In the genomic region with DNA sequence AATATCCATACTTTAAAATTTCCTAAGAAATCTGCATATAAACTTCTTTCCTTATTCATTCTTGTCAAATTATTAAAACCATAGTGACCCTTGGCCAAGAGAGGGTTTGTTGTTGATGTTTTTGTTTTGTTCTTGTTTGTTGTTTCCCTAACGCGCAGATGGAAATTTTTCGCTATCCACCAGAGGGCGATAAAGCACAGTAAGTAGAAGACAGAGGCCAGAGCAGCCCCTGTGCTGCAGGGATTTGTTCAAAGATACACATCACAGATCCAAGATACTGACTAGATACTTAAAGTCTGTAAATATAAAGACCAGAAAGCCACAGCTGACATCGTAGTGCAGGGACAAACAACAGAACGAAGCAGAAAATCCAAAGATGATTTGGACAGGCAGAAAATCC, we compare ENCODE assay signal across 9 mouse cellular contexts. TPM values are rescaled to one million over a fixed set of nuclear protein-coding genes. Genes with fewer than 3 reads are reported as not detected.
DNase-seq lines count a peak whose midpoint lies in the region; ATAC-seq and TF ChIP-seq lines count a peak whose summit lies in the region.
"Had no signal": no experiment of that assay in that cellular context is flagged by ENCODE, and none has a peak within 500 bp of the region (broad histone marks: within the 10 kb centered on the region; RNA-seq: fewer than 3 reads in every experiment).

No protein-coding gene starts in this region.

- TF ChIP-seq CTCF in lung, embryonic 14.5 days (IDR thresholded peaks at IDR 0.05; ENCODE audit: low read depth), result peak; percentile 76
- TF ChIP-seq CTCF in lung, adult 2 months (IDR thresholded peaks at IDR 0.05; ENCODE audit: insufficient read depth, low read length), result no peak
- 0 out of 2 replicates have a peak, but pooled peaks have one; percentile 21 for TF ChIP-seq CTCF in bone marrow macrophage, adult 2 months (IDR thresholded peaks at IDR 0.05; ENCODE audit: low read depth, low read length)

- no peak overlapping the region for H3K27ac ChIP-seq in lung, embryonic 14.5 days (ENCODE audit: low read depth)
- no peak overlapping the region for H3K27ac ChIP-seq in bone marrow macrophage, adult 2 months (ENCODE audit: insufficient read depth, low read depth, low read length)
- no peak overlapping the region for H3K27ac ChIP-seq in forebrain, embryonic 16.5 days (ENCODE audit: low read length)
- H3K27ac ChIP-seq in limb, embryonic 14.5 days (replicated peaks; ENCODE audit: low read depth, low read length), result no peak overlapping the region

- H3K9me3 ChIP-seq in lung, embryonic 14.5 days (ENCODE audit: low read depth, low read length), result no peaks in the 10 kb centered on the region
- no peaks in the 10 kb centered on the region for H3K9me3 ChIP-seq in forebrain, embryonic 16.5 days (ENCODE audit: control insufficient read depth, low read length)
- H3K9me3 ChIP-seq in limb, embryonic 14.5 days (ENCODE audit: control insufficient read depth, low read length), result no peaks in the 10 kb centered on the region

- no peaks in the 10 kb centered on the region for H3K27me3 ChIP-seq in lung, embryonic 14.5 days (ENCODE audit: insufficient read depth, low read length)
- H3K27me3 ChIP-seq in forebrain, embryonic 16.5 days (replicated peaks; ENCODE audit: control insufficient read depth, insufficient read depth, low read length), result no peaks in the 10 kb centered on the region
- H3K27me3 ChIP-seq in limb, embryonic 14.5 days (ENCODE audit: control insufficient read depth, insufficient read depth, low read length), result no peaks in the 10 kb centered on the region

- no peak overlapping the region for H3K9ac ChIP-seq in lung, embryonic 14.5 days
- no peak overlapping the region for H3K9ac ChIP-seq in forebrain, embryonic 16.5 days (replicated peaks; ENCODE audit: low read depth, low read length)
- H3K9ac ChIP-seq in limb, embryonic 14.5 days (ENCODE audit: low read depth, low read length, severe bottlenecking), result no peak overlapping the region

- no peak overlapping the region for H3K4me3 ChIP-seq in lung, embryonic 14.5 days (ENCODE audit: low read depth, low read length)
- no peak overlapping the region for H3K4me3 ChIP-seq in lung, adult 2 months (replicated peaks; ENCODE audit: extremely low read depth, low read depth, low read length)
- no peak overlapping the region for H3K4me3 ChIP-seq in bone marrow macrophage, adult 2 months (ENCODE audit: insufficient read depth, low read length)
- H3K4me3 ChIP-seq in forebrain, embryonic 16.5 days (replicated peaks; ENCODE audit: low read length), result no peak overlapping the region
- no peak overlapping the region for H3K4me3 ChIP-seq in limb, embryonic 14.5 days (replicated peaks; ENCODE audit: low read length)

- 11% methylated on average over 6 of the region's 6 CpGs for WGBS in lung, embryonic 14.5 days
- 10% methylated on average over 6 of the region's 6 CpGs for WGBS in lung, adult 2 months
- 10% methylated on average over 6 of the region's 6 CpGs for WGBS in forebrain, embryonic 16.5 days
- 13% methylated on average over 6 of the region's 6 CpGs for WGBS in limb, embryonic 14.5 days

- no peak overlapping the region for H3K4me2 ChIP-seq in lung, embryonic 14.5 days
- no peak overlapping the region for H3K4me2 ChIP-seq in forebrain, embryonic 16.5 days (ENCODE audit: low read length)
- H3K4me2 ChIP-seq in limb, embryonic 14.5 days (replicated peaks; ENCODE audit: low read depth, low read length, severe bottlenecking), result no peak overlapping the region

- no peaks in the 10 kb centered on the region for H3K4me1 ChIP-seq in lung, embryonic 14.5 days (ENCODE audit: insufficient read depth)
- H3K4me1 ChIP-seq in lung, adult 2 months (ENCODE audit: control insufficient read depth, insufficient read depth, low read length), result no peaks in the 10 kb centered on the region
- no peaks in the 10 kb centered on the region for H3K4me1 ChIP-seq in bone marrow macrophage, adult 2 months (ENCODE audit: control insufficient read depth, insufficient read depth, low read length)
- no peaks in the 10 kb centered on the region for H3K4me1 ChIP-seq in forebrain, embryonic 16.5 days (replicated peaks; ENCODE audit: control insufficient read depth, insufficient read depth, low read length)
- no peaks in the 10 kb centered on the region for H3K4me1 ChIP-seq in limb, embryonic 14.5 days (ENCODE audit: control insufficient read depth, insufficient read depth, low read length)

- DNase-seq in lung, embryonic 14.5 days, result peak; percentile 84
- DNase-seq in lung, adult 2 months, result no peak
- DNase-seq in kidney, adult 9 months, result peak; percentile 47
- peak; percentile 69 for DNase-seq in limb, embryonic 14.5 days (ENCODE audit: low spot score)
- peak; percentile 32 for DNase-seq in right cerebral cortex, adult 18-20 months
- no peak for DNase-seq in spleen, adult 12 weeks (ENCODE audit: low spot score)

- no peak for ATAC-seq in lung, embryonic 14.5 days (ENCODE audit: insufficient read depth)
- ATAC-seq in forebrain, embryonic 16.5 days, result peak; percentile 88
- no peak for ATAC-seq in limb, embryonic 14.5 days (ENCODE audit: low FRiP score, low read depth)

- no peak for TF ChIP-seq POLR2A in lung, adult 2 months (IDR thresholded peaks at IDR 0.05; ENCODE audit: borderline replicate concordance, extremely low read depth, low read depth, low read length)
- no peak for TF ChIP-seq POLR2A in bone marrow macrophage, adult 2 months (IDR thresholded peaks at IDR 0.05; ENCODE audit: borderline replicate concordance, low read depth, low read length)
- no peak for TF ChIP-seq POLR2A in limb, embryonic 14.5 days (IDR thresholded peaks at IDR 0.05; ENCODE audit: borderline replicate concordance, extremely low read depth, insufficient read depth, insufficient read length)

- H3K36me3 ChIP-seq in lung, embryonic 14.5 days (ENCODE audit: insufficient read depth), result no peaks in the 10 kb centered on the region
- H3K36me3 ChIP-seq in forebrain, embryonic 16.5 days (ENCODE audit: control insufficient read depth, insufficient read depth), result no peaks in the 10 kb centered on the region
- no peaks in the 10 kb centered on the region for H3K36me3 ChIP-seq in limb, embryonic 14.5 days (ENCODE audit: control insufficient read depth, insufficient read depth, low read length)

RNA-seq across cellular contexts. Expression of a gene that starts 6.6 kb away (rescaled TPM):
- polyA plus RNA-seq in lung, embryonic 14.5 days (2014; fragmentation: Nextera tagmentation; extraction: Ambion mirVana), result not detected in 2 replicates
- not detected in 2 replicates for polyA plus RNA-seq in lung, adult 2 months (2012; rRNA removed)
- not detected in 2 replicates for polyA plus RNA-seq in bone marrow macrophage, adult 2 months (2012; ENCODE audit: insufficient read depth, insufficient read length, missing spikeins)
- not detected in 2 replicates for polyA plus RNA-seq in forebrain, embryonic 16.5 days (2015; fragmentation: Nextera tagmentation; extraction: Ambion mirVana)
- 0.06 and 0.08 TPM in 2 replicates for polyA plus RNA-seq in limb, embryonic 14.5 days (2012; rRNA removed)
- polyA plus RNA-seq in limb, embryonic 14.5 days (2014; fragmentation: Nextera tagmentation; extraction: Ambion mirVana), result not detected in 2 replicates
- polyA plus RNA-seq: lung, embryonic 16.5 days had no signal

RNA-seq across cellular contexts. Expression of a gene that starts 15.2 kb away (rescaled TPM):
- polyA plus RNA-seq in lung, embryonic 14.5 days (2014; fragmentation: Nextera tagmentation; extraction: Ambion mirVana), result not detected in 2 replicates
- not detected in 2 replicates for polyA plus RNA-seq in lung, adult 2 months (2012; rRNA removed)
- not detected in 2 replicates for polyA plus RNA-seq in bone marrow macrophage, adult 2 months (2012; ENCODE audit: insufficient read depth, insufficient read length, missing spikeins)
- polyA plus RNA-seq in forebrain, embryonic 16.5 days (2015; fragmentation: Nextera tagmentation; extraction: Ambion mirVana), result not detected in 2 replicates
- polyA plus RNA-seq in limb, embryonic 14.5 days (2012; rRNA removed), result not detected in 2 replicates
- not detected in 2 replicates for polyA plus RNA-seq in limb, embryonic 14.5 days (2014; fragmentation: Nextera tagmentation; extraction: Ambion mirVana)
- polyA plus RNA-seq: lung, embryonic 16.5 days had no signal

RNA-seq across cellular contexts. Expression of a gene that starts 37.3 kb away (rescaled TPM):
- polyA plus RNA-seq in lung, embryonic 14.5 days (2014; fragmentation: Nextera tagmentation; extraction: Ambion mirVana), result not detected in 2 replicates
- polyA plus RNA-seq in lung, adult 2 months (2012; rRNA removed), result not detected in 2 replicates
- polyA plus RNA-seq in bone marrow macrophage, adult 2 months (2012; ENCODE audit: insufficient read depth, insufficient read length, missing spikeins), result not detected in 2 replicates
- not detected in 2 replicates for polyA plus RNA-seq in forebrain, embryonic 16.5 days (2015; fragmentation: Nextera tagmentation; extraction: Ambion mirVana)
- polyA plus RNA-seq in limb, embryonic 14.5 days (2012; rRNA removed), result not detected in 2 replicates
- not detected in 2 replicates for polyA plus RNA-seq in limb, embryonic 14.5 days (2014; fragmentation: Nextera tagmentation; extraction: Ambion mirVana)
- polyA plus RNA-seq: lung, embryonic 16.5 days had no signal

RNA-seq across cellular contexts. Expression of a gene that starts 44.9 kb away (rescaled TPM):
- polyA plus RNA-seq in lung, embryonic 14.5 days (2014; fragmentation: Nextera tagmentation; extraction: Ambion mirVana), result not detected in 2 replicates
- polyA plus RNA-seq in lung, adult 2 months (2012; rRNA removed), result not detected in 2 replicates
- not detected in 2 replicates for polyA plus RNA-seq in bone marrow macrophage, adult 2 months (2012; ENCODE audit: insufficient read depth, insufficient read length, missing spikeins)
- not detected in 2 replicates for polyA plus RNA-seq in forebrain, embryonic 16.5 days (2015; fragmentation: Nextera tagmentation; extraction: Ambion mirVana)
- polyA plus RNA-seq in limb, embryonic 14.5 days (2012; rRNA removed), result not detected in 2 replicates
- not detected in 2 replicates for polyA plus RNA-seq in limb, embryonic 14.5 days (2014; fragmentation: Nextera tagmentation; extraction: Ambion mirVana)
- polyA plus RNA-seq: lung, embryonic 16.5 days had no signal

RNA-seq across cellular contexts. Expression of a gene that starts 52.5 kb away (rescaled TPM):
- polyA plus RNA-seq in lung, embryonic 14.5 days (2014; fragmentation: Nextera tagmentation; extraction: Ambion mirVana), result not detected in 2 replicates
- polyA plus RNA-seq in lung, adult 2 months (2012; rRNA removed), result not detected in 2 replicates
- polyA plus RNA-seq in bone marrow macrophage, adult 2 months (2012; ENCODE audit: insufficient read depth, insufficient read length, missing spikeins), result not detected in 2 replicates
- not detected in 2 replicates for polyA plus RNA-seq in forebrain, embryonic 16.5 days (2015; fragmentation: Nextera tagmentation; extraction: Ambion mirVana)
- polyA plus RNA-seq in limb, embryonic 14.5 days (2012; rRNA removed), result not detected in 2 replicates
- polyA plus RNA-seq in limb, embryonic 14.5 days (2014; fragmentation: Nextera tagmentation; extraction: Ambion mirVana), result not detected in 2 replicates
- polyA plus RNA-seq: lung, embryonic 16.5 days had no signal

Comparison
In these comparisons a context has a peak if more than half of its experiments do, and no peak if none do; other contexts are left out.
1. DNase-seq: peak in lung, embryonic 14.5 days (single experiment), kidney, adult 9 months (single experiment), limb, embryonic 14.5 days (single experiment) and right cerebral cortex, adult 18-20 months (single experiment); none in lung, adult 2 months (single experiment) and spleen, adult 12 weeks (single experiment).